In the genomic region with DNA sequence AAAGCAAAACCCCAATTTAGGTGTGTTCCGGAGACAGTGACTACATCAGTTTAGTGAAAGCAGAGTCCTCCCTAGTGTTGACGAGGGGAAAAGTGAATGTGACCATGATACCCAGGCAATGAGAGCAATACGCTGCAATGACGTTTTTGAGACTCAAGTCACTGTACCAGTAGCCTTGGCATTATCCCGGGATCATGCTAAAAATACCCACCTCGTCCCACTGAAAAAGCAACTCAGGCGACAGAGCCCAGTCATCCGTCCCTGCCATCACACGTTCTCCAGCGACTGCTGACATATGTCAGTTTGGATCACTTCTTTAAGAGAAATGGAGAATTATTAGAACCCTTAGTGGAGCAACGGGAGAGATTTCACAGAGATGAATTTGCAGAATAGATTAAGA, we compare ENCODE assay signal across 18 mouse cellular contexts. TPM values are rescaled to one million over a fixed set of nuclear protein-coding genes. Genes with fewer than 3 reads are reported as not detected.
DNase-seq lines count a peak whose midpoint lies in the region; ATAC-seq and TF ChIP-seq lines count a peak whose summit lies in the region.
"Had no signal": no experiment of that assay in that cellular context is flagged by ENCODE, and none has a peak within 500 bp of the region (broad histone marks: within the 10 kb centered on the region; RNA-seq: fewer than 3 reads in every experiment).

No protein-coding gene starts in this region.

- no peak for TF ChIP-seq EP300 in CH12.LX (IDR thresholded peaks at IDR 0.05; ENCODE audit: low read length)

- peaks cover 22% of the 10 kb centered on the region; the same call in 1 of the 2 replicates for H3K4me1 ChIP-seq in heart, embryonic 10.5 days
- H3K4me1 ChIP-seq in CH12.LX (ENCODE audit: control insufficient read depth in 1 of 2, insufficient read depth in 2 of 2) = peaks cover 26 to 86% of the 10 kb centered on the region in 2 experiments
- H3K4me1 ChIP-seq in heart, embryonic 15.5 days (replicated peaks) = peaks cover 20% of the 10 kb centered on the region
- H3K4me1 ChIP-seq: forebrain, embryonic 13.5 days; kidney, embryonic 15.5 days had no signal

- H3K9me3 ChIP-seq in heart, embryonic 10.5 days = no peaks in the 10 kb centered on the region
- no peaks in the 10 kb centered on the region for H3K9me3 ChIP-seq in CH12.LX (replicated peaks; ENCODE audit: low read length)
- H3K9me3 ChIP-seq in heart, embryonic 15.5 days (replicated peaks) = no peaks in the 10 kb centered on the region
- H3K9me3 ChIP-seq: embryonic facial prominence, embryonic 10.5 days; forebrain, embryonic 13.5 days; hindbrain, embryonic 15.5 days; kidney, embryonic 15.5 days had no signal

- peak overlapping the region; percentile 62 for H3K4me2 ChIP-seq in CH12.LX (ENCODE audit: insufficient read depth, low read depth, poor library complexity, severe bottlenecking)
- H3K4me2 ChIP-seq in heart, embryonic 15.5 days = peak overlapping the region; percentile 36; the same call in 1 of the 2 replicates
- H3K4me2 ChIP-seq: forebrain, embryonic 13.5 days; hindbrain, embryonic 15.5 days; kidney, embryonic 15.5 days had no signal

- in situ Hi-C loops in CH12.LX (cut with MboI; ENCODE audit: low pct_ligation_motif_present, low pct_unique_long_range_greater_than_20kb, low sequenced_read_pairs) = no loop called here

- H3K27ac ChIP-seq in heart, embryonic 10.5 days = no peak overlapping the region
- H3K27ac ChIP-seq in CH12.LX (ENCODE audit: insufficient read depth, low read depth) = peak overlapping the region; percentile 70
- H3K27ac ChIP-seq in heart, embryonic 15.5 days = no peak overlapping the region
- H3K27ac ChIP-seq: embryonic facial prominence, embryonic 10.5 days; forebrain, embryonic 13.5 days; hindbrain, embryonic 15.5 days; kidney, embryonic 15.5 days had no signal

- no peak for ATAC-seq in heart, embryonic 15.5 days (replicated peaks; ENCODE audit: insufficient number of reproducible peaks, insufficient read depth, low FRiP score, low read depth)
- ATAC-seq: forebrain, embryonic 13.5 days; forebrain, postnatal 0 days; intestine, embryonic 16.5 days had no signal

- dilution Hi-C loops in CH12.LX (cut with MboI; ENCODE audit: extremely low pct_ligation_motif_present, extremely low pct_unique_long_range_greater_than_20kb, low sequenced_read_pairs) = no loop called here

- H3K79me2 ChIP-seq in CH12.LX (replicated peaks; ENCODE audit: control insufficient read depth, extremely low read depth, insufficient read depth, poor library complexity, severe bottlenecking) = peaks cover 84% of the 10 kb centered on the region

- H3K36me3 ChIP-seq in heart, embryonic 10.5 days = peaks cover 7% of the 10 kb centered on the region; the same call in 1 of the 2 replicates
- peaks cover 50 to 67% of the 10 kb centered on the region in 2 experiments for H3K36me3 ChIP-seq in CH12.LX (replicated peaks in 1 of 2; ENCODE audit: control insufficient read depth in 1 of 2, insufficient read depth in 1 of 2, low read length in 1 of 2)
- H3K36me3 ChIP-seq in heart, embryonic 15.5 days = no peaks in the 10 kb centered on the region
- H3K36me3 ChIP-seq: embryonic facial prominence, embryonic 10.5 days; hindbrain, embryonic 15.5 days had no signal

- peak overlapping the region; percentile 31 for H3K9ac ChIP-seq in CH12.LX (ENCODE audit: insufficient read depth, low read depth)
- no peak overlapping the region for H3K9ac ChIP-seq in heart, embryonic 15.5 days
- H3K9ac ChIP-seq: forebrain, embryonic 13.5 days; forebrain, postnatal 0 days; hindbrain, embryonic 15.5 days; kidney, embryonic 15.5 days had no signal

- no peak for TF ChIP-seq RAD21 in CH12.LX (IDR thresholded peaks at IDR 0.05; ENCODE audit: low read depth, low read length)

- peak; percentile 37 for DNase-seq in adrenal gland, adult 2 months
- no peak for DNase-seq in adrenal gland, adult 8-10 months
- peak; percentile 66 for DNase-seq in heart, embryonic 10.5 days (ENCODE audit: low spot score)
- no peak for DNase-seq in heart, adult 8-10 months (ENCODE audit: low spot score)
- no peak for DNase-seq in CH12.LX (ENCODE audit: extremely low read depth)
- no peak for DNase-seq in thymus, postnatal 14 days
- DNase-seq in spleen, postnatal 36 days (ENCODE audit: low spot score in 2 of 2) = no peak
- DNase-seq: adrenal gland, postnatal 14 days; cerebellum, adult 2 months; forebrain, postnatal 0 days; gastrocnemius, postnatal 14 days; kidney, adult 2 months had no signal

- WGBS in heart, embryonic 10.5 days = 54% methylated on average over 11 of the region's 11 CpGs
- 51% methylated on average over 11 of the region's 11 CpGs for WGBS in heart, embryonic 15.5 days

- TF ChIP-seq CTCF in CH12.LX (conservative IDR thresholded peaks at IDR 0.05 in 1 of 2, IDR thresholded peaks at IDR 0.05 in 1 of 2; ENCODE audit: low read depth in 2 of 2, low read length in 2 of 2) = no peak

- no peak overlapping the region for H3K4me3 ChIP-seq in heart, embryonic 10.5 days
- H3K4me3 ChIP-seq in CH12.LX (replicated peaks in 1 of 3; ENCODE audit: low read depth in 2 of 3, low read length in 2 of 3, poor library complexity in 1 of 3) = no peak overlapping the region
- no peak overlapping the region for H3K4me3 ChIP-seq in heart, embryonic 15.5 days
- H3K4me3 ChIP-seq: embryonic facial prominence, embryonic 10.5 days; forebrain, embryonic 13.5 days; hindbrain, embryonic 15.5 days; kidney, embryonic 15.5 days had no signal

- H3K27me3 ChIP-seq in heart, embryonic 10.5 days (ENCODE audit: insufficient read depth, poor library complexity, severe bottlenecking) = no peaks in the 10 kb centered on the region
- no peaks in the 10 kb centered on the region for H3K27me3 ChIP-seq in CH12.LX (replicated peaks)
- H3K27me3 ChIP-seq in heart, embryonic 15.5 days = no peaks in the 10 kb centered on the region
- H3K27me3 ChIP-seq: forebrain, embryonic 13.5 days; hindbrain, embryonic 15.5 days; kidney, embryonic 15.5 days had no signal

- TF ChIP-seq POLR2A in CH12.LX (IDR thresholded peaks at IDR 0.05; ENCODE audit: low read depth, low read length) = peak; percentile 25; the same call in 1 of the 2 replicates

TF ChIP-seq in CH12.LX, 34 proteins besides CTCF, POLR2A, EP300 and RAD21:
- TF ChIP-seq JUN (IDR thresholded peaks at IDR 0.05; ENCODE audit: insufficient read depth, low read depth, low read length) = no peak
- no peak for TF ChIP-seq MXI1 (IDR thresholded peaks at IDR 0.05; ENCODE audit: low read depth, low read length)
- TF ChIP-seq HCFC1 (IDR thresholded peaks at IDR 0.05; ENCODE audit: low read depth, low read length) = no peak
- no peak for TF ChIP-seq NELFE (IDR thresholded peaks at IDR 0.05; ENCODE audit: low read depth, low read length)
- no peak for TF ChIP-seq IRF4 (IDR thresholded peaks at IDR 0.05; ENCODE audit: low read depth, low read length)
- TF ChIP-seq BHLHE40 (IDR thresholded peaks at IDR 0.05; ENCODE audit: low read depth, low read length) = no peak
- TF ChIP-seq USF2 (conservative IDR thresholded peaks at IDR 0.05; ENCODE audit: low read depth, low read length) = no peak
- TF ChIP-seq PAX5 (IDR thresholded peaks at IDR 0.05; ENCODE audit: low read length) = no peak
- TF ChIP-seq USF1 (IDR thresholded peaks at IDR 0.05; ENCODE audit: low read depth, low read length) = no peak
- no peak for TF ChIP-seq POLR2AphosphoS2 (IDR thresholded peaks at IDR 0.05; ENCODE audit: low read depth, low read length)
- TF ChIP-seq CHD2 (IDR thresholded peaks at IDR 0.05; ENCODE audit: low read length) = no peak
- TF ChIP-seq SIN3A (IDR thresholded peaks at IDR 0.05; ENCODE audit: low read length) = no peak
- no peak for TF ChIP-seq MAFK (IDR thresholded peaks at IDR 0.05; ENCODE audit: insufficient replicate concordance, low read length)
- TF ChIP-seq MAX (IDR thresholded peaks at IDR 0.05; ENCODE audit: low read length) = no peak
- TF ChIP-seq ZKSCAN1 (IDR thresholded peaks at IDR 0.05; ENCODE audit: borderline replicate concordance, low read depth, low read length) = no peak
- no peak for TF ChIP-seq JUND (conservative IDR thresholded peaks at IDR 0.05; ENCODE audit: low read depth, low read length)
- TF ChIP-seq GABPA (IDR thresholded peaks at IDR 0.05; ENCODE audit: insufficient replicate concordance, low read depth, low read length) = no peak
- TF ChIP-seq ZMIZ1 (IDR thresholded peaks at IDR 0.05; ENCODE audit: low read depth, low read length) = no peak

RNA-seq across cellular contexts. Expression of gene Man1a, which starts 13.6 kb away (rescaled TPM):
- total RNA-seq in adrenal gland, adult 2 months (2021) = 100 to 1,000 TPM in 1 of 2 experiments, 10 to 100 TPM in 1; 26.1 to 125 TPM
- polyA plus RNA-seq in adrenal gland, adult 2 months (2012; rRNA removed) = 58.6 and 89.7 TPM in 2 replicates
- 100 to 1,000 TPM in 2 of 4 experiments, 10 to 100 TPM in 2; 21.9 to 151 (median 82.6) TPM for total RNA-seq in adrenal gland, adult 8-10 months (2022)
- polyA plus RNA-seq in heart, embryonic 10.5 days (2016; fragmentation: Nextera tagmentation; extraction: Ambion mirVana) = 8.1 and 11.2 TPM in 2 replicates
- 10 to 100 TPM; 34.3 to 41.0 (median 38.3) TPM for total RNA-seq in heart, adult 8-10 months (2022)
- total RNA-seq in CH12.LX (2012; rRNA removed) (187 and 191 TPM in 2 replicates), CH12.LX (2014; rRNA removed) (211 and 215 TPM in 2 replicates)
- polyA plus RNA-seq in CH12.LX (2012; ENCODE audit: insufficient read length, low read depth) = 104 and 112 TPM in 2 replicates
- 5.3 and 7.0 TPM in 2 replicates for polyA plus RNA-seq in heart, embryonic 15.5 days (2015; fragmentation: Nextera tagmentation; extraction: Ambion mirVana)

Comparison
In these comparisons a context has a peak if more than half of its experiments do, and no peak if none do; other contexts are left out.
1. DNase-seq: peak in adrenal gland, adult 2 months (single experiment) and heart, embryonic 10.5 days (single experiment); none in adrenal gland, adult 8-10 months (single experiment), heart, adult 8-10 months (single experiment), CH12.LX (single experiment), thymus, postnatal 14 days (single experiment) and spleen, postnatal 36 days (0 of 2).